Mouse (Mus musculus) frontal cortex, postnatal 14 days (tissue): ENCODE measurements at regions not wholly inside any gene's neighbourhood (a gene's known extent, or its start where the extent isn't known, plus 50 kb on each side); places are given as distances from the start of the nearest gene placed in this dataset.
A peak's percentile ranks its signal among the peaks of the same experiment; 100 is the strongest.

Experiments
- DNase-seq, 2 experiments: peaks; one replicate each; pipeline ENCODE4 v3.0.0; 2022; ENCODE audit warnings: low spot score in 2 of 2

DNA sequence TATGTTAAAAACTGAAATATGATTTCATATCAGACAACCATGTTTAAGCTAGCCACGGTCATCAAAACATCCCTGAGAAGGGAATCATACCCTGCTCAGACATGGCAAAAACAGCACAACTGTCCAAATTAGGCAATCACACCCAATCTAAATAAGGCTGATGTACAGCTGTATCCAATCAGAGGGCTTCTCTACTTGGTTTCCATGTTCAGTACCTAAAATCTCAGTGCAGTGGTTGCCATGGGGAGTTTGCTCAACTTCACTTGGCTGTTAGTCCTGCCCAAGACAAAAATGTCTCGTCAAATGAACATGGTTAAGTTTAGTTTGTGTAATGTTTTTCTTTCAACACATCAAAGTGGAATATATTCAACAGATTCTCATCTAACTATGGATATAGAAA is 987.0 kb downstream of the Cdh9 start:
- DNase-seq, result peak in 1 of 2 experiments; percentile 12

- no peak for DNase-seq
These were observed 1002.1 kb downstream of the Cdh9 start for GRCm38 (mm10) chr15:17730651-17731050.

- no peak for DNase-seq
These were observed 1041.7 kb downstream of the Cdh9 start for GRCm38 (mm10) chr15:17770225-17770677.

DNA sequence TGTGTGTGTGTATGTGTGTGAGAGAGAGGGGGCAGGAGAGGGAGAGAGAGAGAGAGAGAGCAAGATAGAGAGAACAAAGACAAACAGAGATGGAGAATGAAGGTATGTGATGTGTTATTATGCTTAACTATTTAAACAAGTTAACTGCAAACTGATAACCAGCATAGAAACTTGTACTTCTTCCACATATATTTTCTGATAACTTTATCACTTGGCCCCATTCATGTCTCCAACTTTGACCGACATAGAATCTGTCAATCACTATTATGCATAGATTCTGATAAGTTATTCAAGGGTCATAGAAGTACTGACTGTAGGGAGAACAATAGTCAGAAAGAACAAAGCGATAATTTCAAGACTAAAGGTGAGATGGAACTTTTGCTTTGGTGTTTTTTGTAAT is 1039.0 kb upstream of the Cdh10 start:
- DNase-seq, result no peak

DNA sequence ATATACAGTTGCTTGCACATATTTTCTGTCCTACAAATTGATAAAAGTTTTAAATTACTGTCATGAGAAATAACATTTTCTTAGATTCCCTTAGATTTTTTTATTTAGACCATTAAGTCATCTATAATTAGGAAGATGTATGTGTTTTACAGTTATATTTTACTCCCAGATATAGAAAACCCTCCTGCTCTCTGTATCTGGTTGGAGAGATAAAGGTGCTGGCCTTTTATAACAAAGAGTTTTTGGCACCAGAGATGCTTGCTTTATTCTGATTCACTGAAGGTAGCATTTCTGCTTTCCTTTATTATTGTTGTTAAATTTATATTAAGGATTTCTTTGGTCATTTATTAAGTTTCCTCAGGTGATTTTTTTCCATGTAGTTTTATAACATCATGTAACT is 1035.4 kb upstream of the Cdh10 start:
- DNase-seq, result no peak

GRCm38 (mm10) chr15:17797516-17797915 is 1021.2 kb upstream of the Cdh10 start:
- DNase-seq, result no peak

- peak in 1 of 2 experiments; percentile 4 for DNase-seq
These were observed 1017.3 kb upstream of the Cdh10 start for GRCm38 (mm10) chr15:17801424-17801823.

- DNase-seq, result no peak
These were observed 1015.6 kb upstream of the Cdh10 start for GRCm38 (mm10) chr15:17803107-17803506.

DNA sequence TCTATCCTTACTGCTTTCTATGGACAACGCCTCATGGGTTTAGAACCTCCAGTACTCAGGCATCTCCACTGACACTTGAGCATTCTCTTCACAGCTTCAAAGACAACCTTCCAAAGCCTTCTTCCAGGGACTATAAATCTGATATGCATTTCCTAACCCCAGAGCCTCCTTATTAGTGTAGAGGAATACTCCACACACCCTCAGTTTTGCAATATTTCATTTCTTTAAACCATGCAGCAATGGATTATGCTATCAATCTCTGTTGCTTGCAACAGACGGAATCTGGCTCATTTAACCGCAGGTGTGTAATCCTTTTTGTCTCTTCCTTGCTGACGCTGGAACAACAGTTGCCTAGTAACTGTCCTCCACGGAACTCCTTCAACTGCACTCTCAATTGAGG is 988.4 kb upstream of the Cdh10 start:
- no peak for DNase-seq

DNA sequence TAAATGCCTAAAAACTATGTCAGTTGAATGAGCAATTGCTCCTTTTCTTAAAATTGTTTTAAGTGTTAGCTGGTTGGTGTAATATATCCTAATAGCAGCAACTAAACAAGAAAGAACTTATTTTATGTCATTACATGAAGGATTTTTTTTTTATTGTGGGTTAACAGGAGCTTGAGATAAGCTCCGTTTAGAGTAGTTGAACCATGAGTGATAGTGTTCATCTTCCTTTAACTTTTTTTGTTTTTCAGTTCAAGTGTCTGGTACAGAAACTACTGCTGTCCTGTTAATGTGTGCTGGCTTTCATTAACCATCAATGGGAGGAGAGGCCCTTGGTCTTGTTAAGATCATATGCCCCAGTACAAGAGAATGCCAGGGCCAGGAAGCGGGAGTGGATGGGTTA is 986.8 kb upstream of the Cdh10 start:
- DNase-seq, result no peak

DNA sequence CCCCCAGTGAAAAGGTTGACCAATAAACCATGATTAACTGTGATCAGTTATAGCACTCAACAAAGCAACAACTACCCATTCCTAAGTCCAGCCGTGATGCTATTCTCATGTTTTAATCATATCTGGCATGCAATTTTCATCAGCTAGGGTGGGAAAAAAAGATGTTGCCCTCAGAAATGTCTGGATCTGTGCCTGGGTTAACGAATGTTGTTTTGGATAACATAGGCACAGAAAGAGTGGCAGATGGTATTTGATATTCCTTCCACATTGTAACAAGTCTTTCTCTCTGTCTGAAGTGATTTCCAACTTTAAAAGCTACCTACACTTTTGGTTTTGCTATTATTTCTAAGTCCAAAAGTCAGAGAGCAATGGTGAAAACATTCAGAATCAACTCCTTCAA is 938.6 kb upstream of the Cdh10 start:
- no peak for DNase-seq

DNA sequence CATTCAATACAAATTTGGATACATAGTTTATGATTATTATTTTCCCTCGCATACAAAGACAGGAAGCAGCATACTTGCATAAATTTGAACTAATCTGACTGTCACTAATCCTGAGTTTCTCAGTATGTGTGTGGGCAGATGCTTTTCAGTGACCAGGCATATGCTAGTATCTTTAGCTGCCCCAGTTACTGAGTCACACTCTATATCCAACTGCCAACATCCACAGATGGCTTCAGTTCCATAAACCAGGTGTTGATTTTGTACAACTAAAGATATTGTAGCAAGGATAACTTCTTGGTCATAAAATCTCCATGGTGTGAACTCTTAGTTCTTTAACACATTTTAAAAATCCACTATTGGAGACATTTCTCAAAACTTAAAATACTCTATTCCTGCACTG is 929.4 kb upstream of the Cdh10 start:
- no peak for DNase-seq

DNA sequence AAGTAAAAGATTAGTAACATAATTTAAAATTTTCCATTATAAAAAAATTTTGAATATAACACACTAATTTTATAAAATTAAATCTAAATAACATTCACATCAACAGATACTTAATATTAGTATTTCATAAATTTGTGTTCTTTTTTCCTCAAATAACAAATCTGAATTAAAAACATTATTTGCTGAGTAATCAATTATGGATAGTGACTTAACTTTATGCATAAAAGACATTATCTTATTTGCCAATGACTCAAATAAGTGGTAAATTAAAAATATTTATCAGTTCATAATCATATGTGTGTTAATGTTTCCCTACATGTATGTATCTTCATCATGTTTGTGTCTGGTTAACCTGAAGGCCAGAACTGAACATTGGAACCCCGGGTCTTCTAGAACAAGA is 918.7 kb upstream of the Cdh10 start:
- no peak for DNase-seq

DNA sequence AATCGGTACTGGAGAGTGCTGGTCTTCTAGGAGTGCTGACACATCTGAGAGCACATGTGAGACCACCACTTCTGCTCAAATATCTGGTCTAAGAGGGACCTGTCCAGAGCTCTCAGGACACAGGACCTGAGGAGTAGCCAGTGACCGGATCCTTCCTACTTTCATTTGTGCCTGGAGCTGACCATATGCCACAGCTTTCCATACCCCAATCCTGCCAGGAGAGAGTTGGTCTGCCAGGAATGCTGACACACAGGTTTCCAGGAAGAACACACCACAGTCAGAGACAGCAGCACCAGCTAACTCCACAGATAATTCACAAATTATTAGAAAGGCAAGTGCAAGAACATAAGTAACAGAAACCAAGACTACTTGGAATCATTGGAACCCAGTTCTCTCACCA is 906.5 kb upstream of the Cdh10 start:
- no peak for DNase-seq

DNA sequence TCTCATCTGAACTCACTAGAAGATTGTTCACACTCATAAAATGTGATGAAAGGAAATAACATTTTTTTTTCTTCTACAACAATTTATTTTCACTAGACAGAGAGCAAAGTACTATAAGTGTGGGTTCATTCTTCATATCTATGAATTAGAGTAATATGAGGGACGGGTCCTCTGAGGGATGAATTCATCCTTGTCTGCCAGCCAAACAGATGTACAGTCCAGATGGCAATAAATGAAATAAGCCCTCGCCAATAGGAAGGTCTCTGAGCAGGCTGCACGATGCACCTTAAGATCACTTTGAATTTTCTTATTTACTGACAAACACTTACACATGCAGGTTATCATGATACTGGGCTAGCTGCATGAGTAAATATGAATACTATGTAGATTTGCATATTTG is 886.2 kb upstream of the Cdh10 start:
- no peak for DNase-seq

GRCm38 (mm10) chr15:17933875-17934274 is 884.9 kb upstream of the Cdh10 start:
- no peak for DNase-seq

- no peak for DNase-seq
These were observed 883.3 kb upstream of the Cdh10 start for GRCm38 (mm10) chr15:17935473-17935872.

DNA sequence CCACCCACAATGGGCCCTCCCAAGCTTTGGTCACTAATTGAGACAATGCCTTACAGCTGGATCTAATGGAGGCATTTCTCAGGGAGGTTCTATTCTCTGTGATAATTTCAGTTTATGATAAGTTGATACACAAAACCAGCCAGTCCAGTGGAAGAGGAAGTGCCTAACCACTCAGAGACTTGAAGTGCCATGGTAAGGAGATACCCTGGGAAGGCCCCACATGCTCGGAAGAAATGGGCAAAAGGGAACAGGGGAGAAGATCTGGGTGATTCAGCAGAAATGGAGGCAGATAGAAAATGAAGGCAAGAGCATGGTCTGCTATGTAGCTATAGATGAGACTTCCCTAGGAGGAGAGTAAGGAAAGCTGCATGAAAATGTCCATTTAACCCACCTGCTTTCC is 856.0 kb upstream of the Cdh10 start:
- no peak for DNase-seq

DNA sequence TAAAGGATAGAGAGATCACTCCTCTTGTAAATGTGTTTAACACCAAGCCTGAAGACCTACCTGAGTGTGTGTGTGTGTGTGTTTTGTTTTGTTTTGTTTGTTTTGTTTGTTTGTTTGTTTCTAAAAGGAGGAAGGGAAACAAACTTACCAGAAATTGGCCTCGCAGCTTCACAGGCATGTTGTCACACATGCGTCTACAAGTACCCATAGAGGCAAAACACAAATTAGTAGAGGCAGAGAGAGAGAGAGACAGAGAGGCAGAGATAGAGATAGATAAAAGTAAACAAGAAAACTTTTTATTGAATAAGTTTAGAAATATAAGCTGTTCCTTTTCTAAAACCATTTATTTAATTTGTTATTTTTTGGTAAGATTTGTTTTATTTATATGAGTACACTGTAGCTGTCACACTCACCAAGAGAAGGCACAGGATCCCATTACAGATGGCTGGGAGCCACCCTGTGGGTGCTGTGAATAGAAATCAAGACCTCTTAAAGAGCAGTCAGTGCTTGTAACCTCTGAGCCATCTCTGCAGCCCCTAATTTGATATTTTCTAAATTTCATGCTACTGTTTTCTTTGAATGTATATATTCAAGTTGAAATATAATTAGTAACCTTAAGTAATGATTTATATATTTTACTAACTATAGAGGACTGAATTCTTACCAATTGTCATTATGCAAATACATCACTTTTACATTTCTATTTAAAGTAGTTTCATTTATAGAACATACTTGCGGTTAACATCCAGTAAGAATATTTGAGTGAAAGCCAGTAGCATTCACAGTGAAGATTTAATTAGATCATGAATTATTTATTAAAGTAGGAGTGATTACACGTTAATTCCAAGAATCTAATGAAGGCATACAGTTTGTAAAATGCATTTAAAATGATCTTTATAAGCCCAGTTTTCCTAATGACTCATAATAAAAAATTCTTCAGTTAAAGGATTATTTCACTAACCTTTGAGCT is 855.2 kb upstream of the Cdh10 start:
- no peak for DNase-seq

DNA sequence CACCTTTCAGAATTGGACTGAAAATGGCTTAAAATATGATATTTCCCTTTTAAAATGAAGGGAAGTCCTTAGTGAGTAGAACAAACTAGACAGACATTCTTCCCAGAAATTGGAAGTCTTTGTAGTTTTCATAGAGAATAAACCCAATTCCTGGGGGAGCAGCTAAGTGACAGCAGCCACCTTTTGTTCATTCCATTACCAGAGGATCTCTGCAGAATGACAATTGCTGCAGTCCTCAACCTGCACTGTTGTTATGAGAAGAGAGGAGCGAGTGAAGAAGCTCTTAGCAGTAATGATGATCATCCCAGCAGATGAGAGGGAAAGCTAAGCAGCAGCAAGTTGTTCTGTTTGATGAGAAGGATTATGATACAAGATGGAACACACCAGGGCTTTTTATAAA is 831.0 kb upstream of the Cdh10 start:
- no peak for DNase-seq

- peak in 1 of 2 experiments; percentile 5 for DNase-seq
These were observed 786.1 kb upstream of the Cdh10 start for GRCm38 (mm10) chr15:18032626-18033025.

DNA sequence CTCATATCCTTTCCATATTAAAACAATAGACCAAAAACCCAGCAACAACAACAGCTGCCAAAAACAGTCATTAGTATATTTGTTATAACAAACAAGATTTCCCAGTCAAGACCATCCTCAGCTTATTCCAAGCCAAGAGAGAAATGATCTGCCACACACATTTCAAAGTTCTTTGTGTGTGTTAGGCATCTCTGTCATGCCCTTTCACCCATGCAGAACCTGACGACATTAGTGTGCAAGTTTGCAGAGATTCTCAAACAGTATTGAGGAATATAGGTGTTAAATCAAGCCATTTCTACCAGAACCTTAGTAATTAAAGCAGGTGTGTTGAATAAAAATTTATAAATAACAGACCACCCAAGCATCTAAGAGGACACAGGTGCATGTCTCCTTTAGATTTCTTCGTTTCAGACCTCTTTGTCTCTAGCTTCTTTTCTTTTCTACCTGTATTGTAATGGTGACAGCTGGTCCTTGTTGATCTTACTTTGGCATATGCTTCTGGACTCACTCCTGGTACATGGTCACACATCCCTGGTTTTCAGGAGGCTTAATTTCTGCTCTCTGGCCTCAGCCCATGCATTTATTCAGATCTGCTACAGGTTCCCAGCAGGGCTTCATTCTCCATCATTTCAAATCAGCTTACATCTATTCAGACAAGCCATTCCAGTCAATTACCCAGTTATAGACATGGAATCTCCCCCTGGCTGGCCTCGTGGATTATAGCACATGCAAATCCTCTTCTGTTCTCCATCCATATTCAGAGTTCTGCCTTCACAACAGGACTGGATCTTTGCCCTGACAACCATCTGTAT is 766.3 kb upstream of the Cdh10 start:
- no peak for DNase-seq

GRCm38 (mm10) chr15:18065515-18065914 is 753.2 kb upstream of the Cdh10 start:
- no peak for DNase-seq
